Mouse (Mus musculus) heart, embryonic 14.5 days (tissue): Measurements from ENCODE around the gene Fam19a5. TPM values are rescaled to one million over a fixed set of nuclear protein-coding genes. Genes with fewer than 3 reads are reported as not detected.

Experiments
- ATAC-seq: fragments of 200-750 bp; cut with Nextera tagmentation; 2 replicates; pipeline ENCODE4 v1.8.0; 2017; ENCODE audit warnings: low read depth, moderate TSS enrichment; ENCODE audit not compliant: insufficient number of reproducible peaks, insufficient read depth, low FRiP score
- H3K27ac ChIP-seq, 2 experiments: fragments of 200-500 bp in 1 of 2; fragments of 300-500 bp in 1 of 2; sonication (generic) in 1 of 2; replicated peaks in 1 of 2; 2 replicates each; pipeline ENCODE4 v1.5.1; 2012 to 2014; ENCODE audit warnings: low read depth in 2 of 2, low read length in 2 of 2, control low read depth in 1 of 2, mild to moderate bottlenecking in 1 of 2, mixed read lengths in 1 of 2; ENCODE audit not compliant: control insufficient read depth in 1 of 2, insufficient read depth in 1 of 2
- H3K27me3 ChIP-seq: fragments of 300-500 bp; sonication (generic); 2 replicates; pipeline ENCODE4 v1.6.1; 2014; ENCODE audit warnings: mild to moderate bottlenecking, low read length, control low read depth; ENCODE audit not compliant: control insufficient read depth, insufficient read depth
- H3K36me3 ChIP-seq: fragments of 300-500 bp; sonication (generic); 2 replicates; pipeline ENCODE4 v1.6.1; 2014; ENCODE audit warnings: mild to moderate bottlenecking, control low read depth, low read length, mixed read lengths; ENCODE audit not compliant: control insufficient read depth, insufficient read depth
- H3K4me1 ChIP-seq, 2 experiments: fragments of 200-500 bp in 1 of 2; fragments of 300-500 bp in 1 of 2; sonication (generic) in 1 of 2; 2 replicates each; pipeline ENCODE4 v1.6.1; 2012 to 2014; ENCODE audit warnings: low read length in 2 of 2, control low read depth in 1 of 2, mixed read lengths in 1 of 2; ENCODE audit not compliant: control insufficient read depth in 2 of 2, insufficient read depth in 2 of 2
- H3K4me2 ChIP-seq: fragments of 300-500 bp; sonication (generic); 2 replicates; pipeline ENCODE4 v1.6.1; 2014; ENCODE audit warnings: mild to moderate bottlenecking, low read length
- H3K4me3 ChIP-seq, 2 experiments: fragments of 200-500 bp in 1 of 2; fragments of 300-500 bp in 1 of 2; sonication (generic) in 1 of 2; 2 replicates each; pipeline ENCODE4 v1.5.1; 2012 to 2014; ENCODE audit warnings: low read length in 2 of 2, mild to moderate bottlenecking in 2 of 2, control low read depth in 1 of 2, low read depth in 1 of 2, moderate library complexity in 1 of 2; ENCODE audit not compliant: control insufficient read depth in 1 of 2, insufficient read depth in 1 of 2
- H3K9ac ChIP-seq: fragments of 300-500 bp; sonication (generic); 2 replicates; pipeline ENCODE4 v1.6.1; 2014; ENCODE audit warnings: mild to moderate bottlenecking, low read length
- H3K9me3 ChIP-seq: fragments of 300-500 bp; sonication (generic); 2 replicates; pipeline ENCODE4 v1.6.1; 2016; ENCODE audit warnings: low read length, control low read depth; ENCODE audit not compliant: control insufficient read depth
- WGBS: fragments of 180-500 bp; shearing (Covaris S2); extraction: QIAGEN DNeasy Blood & Tissue Kit; methylation state at CpG from one replicate; pipeline ENCODE4 v1.1.7; 2014; 5-methylcytosine and 5-hydroxymethylcytosine counted together
- polyA plus RNA-seq: library from polyadenylated mRNA; unstranded; fragments of >200 nt; fragmentation: Nextera tagmentation; extraction: Ambion mirVana; gene quantifications from 2 replicates; pipeline ENCODE4 v1.2.1, GENCODE M21; 2014

Gene Fam19a5
- polyA plus RNA-seq, 1 experiment from 2014 or later: 0.57 TPM

DNA sequence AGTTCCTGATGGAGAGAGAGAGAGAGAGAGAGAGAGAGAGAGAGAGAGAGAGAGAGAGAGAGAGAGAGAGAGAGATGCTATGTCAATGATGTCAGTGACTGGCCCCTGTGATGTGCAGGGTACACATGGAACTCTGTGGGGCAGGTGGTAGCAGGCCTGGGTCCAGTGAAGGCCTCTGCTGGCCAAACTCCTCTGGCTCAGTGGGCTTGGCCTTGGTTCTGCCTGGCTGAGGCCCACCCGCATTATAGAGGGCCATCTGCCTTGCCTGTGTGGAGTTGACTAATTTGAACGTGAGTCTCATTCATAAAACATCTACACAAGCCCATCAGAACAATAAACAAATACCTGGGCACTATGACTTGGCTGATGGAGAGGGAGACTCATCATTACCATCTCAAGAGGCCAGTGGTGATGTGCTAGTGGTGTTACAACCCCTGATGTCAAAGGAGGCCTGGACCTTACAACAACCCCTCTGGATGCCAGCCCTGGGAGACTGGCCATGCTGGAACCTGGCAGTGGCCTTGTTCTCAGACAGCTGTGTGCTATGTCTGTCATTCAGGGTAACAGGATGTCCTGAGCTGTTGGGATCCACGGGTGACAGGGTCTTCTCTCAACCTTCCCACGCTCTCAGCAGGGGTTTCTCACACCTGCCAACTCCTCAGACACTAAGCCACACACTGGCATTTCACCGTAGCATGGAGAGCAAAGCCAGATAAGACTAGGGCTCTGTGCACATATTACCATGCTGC, 102.4 kb downstream of the Fam19a5 start:
- H3K4me3 ChIP-seq: no peak overlapping the region

DNA sequence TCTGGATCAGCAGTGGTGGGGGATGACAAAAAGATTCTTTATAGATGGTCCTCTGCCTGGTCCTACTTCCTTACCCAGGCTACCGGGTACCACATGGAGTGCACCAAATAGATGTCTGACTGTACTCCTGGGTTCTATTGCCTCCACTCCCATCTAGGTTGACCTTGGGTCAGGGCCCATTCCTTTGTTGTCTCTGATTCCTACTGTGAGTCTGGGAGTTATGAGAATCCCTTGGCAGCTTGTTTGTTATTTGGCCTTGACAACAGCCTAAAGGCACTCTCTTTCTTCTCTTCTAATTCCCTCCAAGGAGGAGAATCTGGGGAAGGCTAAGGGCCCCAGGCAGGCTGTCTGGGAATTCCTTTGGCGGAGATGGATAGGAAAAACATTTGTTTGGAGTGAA, 105.6 kb downstream of the Fam19a5 start:
- no peak overlapping the region for H3K4me3 ChIP-seq
- H3K9ac ChIP-seq: no peak overlapping the region
- H3K9me3 ChIP-seq: no peaks in the 10 kb centered on the region
- H3K4me1 ChIP-seq: peaks cover 0 to 8% of the 10 kb centered on the region in 2 experiments; a peak in 2 of 4 replicates
- no peaks in the 10 kb centered on the region for H3K27me3 ChIP-seq
- no peak overlapping the region for H3K27ac ChIP-seq
- WGBS: 90% methylated on average over 2 of the region's 2 CpGs
- no peaks in the 10 kb centered on the region for H3K36me3 ChIP-seq
- no peak for ATAC-seq
- no peak overlapping the region for H3K4me2 ChIP-seq

More for the DNA sequence above, 102.4 kb downstream of the Fam19a5 start:
- no peaks in the 10 kb centered on the region for H3K36me3 ChIP-seq
- H3K27ac ChIP-seq: no peak overlapping the region
- H3K27me3 ChIP-seq: no peaks in the 10 kb centered on the region
- no peak overlapping the region for H3K9ac ChIP-seq
- ATAC-seq: no peak
- 61% methylated on average over 5 of the region's 5 CpGs for WGBS
- no peak overlapping the region for H3K4me2 ChIP-seq
- peaks cover 0 to 8% of the 10 kb centered on the region in 2 experiments; a peak in 2 of 4 replicates for H3K4me1 ChIP-seq
- H3K9me3 ChIP-seq: no peaks in the 10 kb centered on the region

DNA sequence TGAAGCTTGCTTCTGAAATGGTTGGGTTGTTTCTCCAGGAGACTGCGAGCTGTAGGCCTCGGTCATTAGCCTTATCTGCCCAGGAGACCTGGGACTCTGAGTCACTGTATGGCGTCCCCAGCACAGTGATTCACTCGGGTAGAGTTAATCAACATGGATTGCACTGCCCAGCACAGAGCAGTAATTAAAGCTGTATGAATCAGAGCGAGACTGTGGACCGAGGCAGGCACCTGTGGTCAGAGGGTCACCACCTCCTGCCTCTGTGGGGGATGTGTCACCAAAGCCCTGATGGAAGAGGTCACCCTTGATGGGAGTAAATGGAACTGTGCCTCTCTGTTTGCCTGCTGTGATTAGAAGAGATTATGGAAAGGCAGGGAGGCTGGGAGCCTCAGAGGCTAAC, 110.5 kb downstream of the Fam19a5 start:
- 71% methylated on average over 6 of the region's 6 CpGs for WGBS
- ATAC-seq: no peak
- no peak overlapping the region for H3K9ac ChIP-seq

DNA sequence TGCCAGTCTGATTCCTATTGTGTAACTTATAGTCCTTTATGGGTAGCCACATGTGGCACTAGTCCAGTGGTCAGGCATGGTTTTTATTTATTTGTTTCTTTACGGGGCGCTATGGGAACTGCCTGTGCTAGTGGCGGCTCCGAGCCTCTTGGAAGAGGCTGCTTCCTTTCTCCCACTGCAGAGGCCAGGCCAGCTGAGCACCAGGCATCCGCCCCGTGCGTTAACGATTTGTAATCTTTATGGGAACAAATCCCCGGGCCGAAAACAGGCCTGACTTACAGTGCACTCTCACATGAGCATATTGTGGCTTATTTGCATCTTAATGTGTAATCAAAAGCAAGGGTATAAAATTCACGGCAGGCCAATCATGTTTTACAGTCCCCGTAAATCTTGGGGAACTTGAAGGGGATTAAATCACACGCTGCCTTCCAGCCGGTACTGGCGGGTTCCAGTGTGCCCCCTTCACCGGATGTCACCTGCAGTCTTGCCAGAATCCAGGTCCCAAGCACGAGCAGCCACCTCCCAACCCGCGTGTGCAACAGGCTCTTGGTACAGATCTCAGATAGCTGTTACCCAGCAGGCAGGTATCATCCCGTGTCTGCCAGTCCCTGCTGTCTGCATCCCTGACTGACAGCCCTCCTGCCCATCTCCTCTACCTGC, 112.5 kb downstream of the Fam19a5 start:
- Histone ChIP-seq H3K9me3 (no peaks in the 10 kb centered on the region), H3K9ac (no peak overlapping the region), H3K4me3 (no peak overlapping the region), H3K36me3 (no peaks in the 10 kb centered on the region), H3K27me3 (no peaks in the 10 kb centered on the region), H3K4me1 (peaks cover 0 to 2% of the 10 kb centered on the region in 2 experiments; a peak in 1 of 4 replicates), H3K4me2 (no peak overlapping the region), H3K27ac (no peak overlapping the region)
- ATAC-seq: no peak
- 74% methylated on average over 20 of the region's 20 CpGs for WGBS

More for the DNA sequence above, 110.5 kb downstream of the Fam19a5 start:
- H3K36me3 ChIP-seq: no peaks in the 10 kb centered on the region
- H3K4me3 ChIP-seq: no peak overlapping the region
- H3K9me3 ChIP-seq: no peaks in the 10 kb centered on the region
- no peak overlapping the region for H3K4me2 ChIP-seq
- H3K27ac ChIP-seq: no peak overlapping the region
- peaks cover 0 to under 1% of the 10 kb centered on the region in 2 experiments; a peak in 1 of 4 replicates for H3K4me1 ChIP-seq
- no peaks in the 10 kb centered on the region for H3K27me3 ChIP-seq

DNA sequence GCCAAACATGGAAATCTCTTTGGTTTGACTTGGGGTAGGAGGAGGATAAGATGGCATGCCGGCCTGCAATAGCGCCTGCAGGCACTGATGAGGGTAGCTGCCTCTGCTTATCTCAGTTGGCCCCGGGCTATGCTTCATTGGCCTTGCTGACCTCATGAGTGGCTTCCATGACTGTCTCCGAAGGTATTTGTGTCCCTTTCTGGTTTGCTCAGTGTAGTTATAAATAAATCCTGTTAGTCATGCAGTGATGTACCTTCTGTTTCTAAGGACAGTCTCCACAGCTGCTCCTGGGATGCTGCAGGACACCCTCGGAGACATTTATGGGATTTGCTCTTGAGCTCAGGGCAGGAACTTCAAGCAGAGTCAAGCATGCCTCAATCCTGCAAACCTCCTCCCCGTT, 115.6 kb downstream of the Fam19a5 start:
- no peak for ATAC-seq
- Histone ChIP-seq H3K4me2 (no peak overlapping the region), H3K4me1 (peaks cover 0 to 2% of the 10 kb centered on the region in 2 experiments; a peak in 1 of 4 replicates), H3K36me3 (no peaks in the 10 kb centered on the region), H3K9me3 (no peaks in the 10 kb centered on the region), H3K9ac (no peak overlapping the region), H3K27ac (no peak overlapping the region), H3K4me3 (no peak overlapping the region), H3K27me3 (no peaks in the 10 kb centered on the region)
- WGBS: 54% methylated on average over 6 of the region's 6 CpGs

DNA sequence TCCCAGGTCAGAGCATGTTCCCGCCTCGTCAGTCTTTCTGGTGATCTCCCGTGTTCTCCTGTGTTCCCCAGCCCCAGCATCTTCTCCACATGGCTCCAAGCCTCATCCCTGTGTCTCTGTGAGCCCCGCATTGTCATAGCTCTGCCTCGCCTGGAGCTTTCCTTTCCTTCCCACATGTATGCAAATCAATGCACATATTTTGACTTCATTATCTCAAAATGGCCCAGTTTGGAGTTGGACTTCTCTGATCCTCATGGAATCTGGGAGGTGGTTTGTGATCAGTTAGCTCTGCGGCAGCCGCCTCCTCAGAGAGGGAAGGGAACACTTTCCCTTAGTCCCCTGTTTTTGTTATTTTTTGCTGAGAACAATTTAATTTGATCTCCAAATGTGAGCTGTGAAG, 117.9 kb downstream of the Fam19a5 start:
- no peak for ATAC-seq
- Histone ChIP-seq H3K36me3 (no peaks in the 10 kb centered on the region), H3K27me3 (no peaks in the 10 kb centered on the region), H3K4me3 (no peak overlapping the region), H3K4me1 (peaks cover 0 to 2% of the 10 kb centered on the region in 2 experiments; a peak in 1 of 4 replicates), H3K9me3 (no peaks in the 10 kb centered on the region), H3K27ac (no peak overlapping the region), H3K9ac (no peak overlapping the region), H3K4me2 (no peak overlapping the region)
- WGBS: 82% methylated on average over 7 of the region's 7 CpGs

DNA sequence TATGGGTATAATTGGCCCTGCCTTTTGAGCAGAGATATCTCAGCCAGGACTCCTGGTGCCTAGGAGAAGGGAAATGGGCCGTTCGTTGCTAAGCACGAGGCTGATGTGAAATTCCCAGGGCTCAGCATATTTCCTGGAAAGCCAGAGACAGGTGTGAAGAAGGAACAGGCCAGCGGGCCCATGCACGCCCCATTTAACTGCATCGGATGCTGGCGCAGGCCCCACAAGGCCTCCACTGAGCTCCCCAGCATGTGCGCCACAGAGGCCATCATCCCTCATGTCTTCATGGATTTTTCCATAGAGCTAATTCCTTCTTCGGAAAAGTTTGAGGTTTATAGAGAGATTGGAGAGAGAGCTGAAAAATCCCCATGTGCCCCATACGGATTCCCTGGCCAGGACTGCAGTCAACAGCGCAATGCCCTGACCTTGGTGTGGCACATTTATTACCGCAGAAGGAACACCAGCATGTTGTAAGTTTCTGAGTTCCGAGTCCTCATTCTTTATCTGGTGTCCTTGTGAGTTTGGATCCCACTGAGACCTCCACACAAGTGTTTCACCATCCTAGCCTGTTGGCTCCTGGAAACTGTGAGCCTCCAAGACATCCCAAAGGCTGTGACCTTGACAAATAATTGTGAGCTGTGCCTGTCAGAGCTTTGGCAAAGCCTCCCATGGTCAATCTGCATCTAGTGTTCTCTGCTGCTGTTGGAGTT, 122.1 kb downstream of the Fam19a5 start:
- Histone ChIP-seq H3K36me3 (no peaks in the 10 kb centered on the region), H3K27me3 (no peaks in the 10 kb centered on the region), H3K4me3 (no peak overlapping the region), H3K27ac (no peak overlapping the region), H3K4me1 (no peaks in the 10 kb centered on the region), H3K4me2 (no peak overlapping the region), H3K9me3 (no peaks in the 10 kb centered on the region), H3K9ac (no peak overlapping the region)
- 90% methylated on average over 13 of the region's 13 CpGs for WGBS
- ATAC-seq: no peak
